Mouse (Mus musculus) adrenal gland, adult (tissue): ENCODE results near the gene Art3.

Experiments used
- DNase-seq, 2 experiments: peaks; one replicate each; pipeline ENCODE4 v3.0.0; 2022 to 2023; ENCODE audit warnings: low spot score in 1 of 2; ENCODE audit not compliant: inconsistent age in 2 of 2

Art3 gene

DNA sequence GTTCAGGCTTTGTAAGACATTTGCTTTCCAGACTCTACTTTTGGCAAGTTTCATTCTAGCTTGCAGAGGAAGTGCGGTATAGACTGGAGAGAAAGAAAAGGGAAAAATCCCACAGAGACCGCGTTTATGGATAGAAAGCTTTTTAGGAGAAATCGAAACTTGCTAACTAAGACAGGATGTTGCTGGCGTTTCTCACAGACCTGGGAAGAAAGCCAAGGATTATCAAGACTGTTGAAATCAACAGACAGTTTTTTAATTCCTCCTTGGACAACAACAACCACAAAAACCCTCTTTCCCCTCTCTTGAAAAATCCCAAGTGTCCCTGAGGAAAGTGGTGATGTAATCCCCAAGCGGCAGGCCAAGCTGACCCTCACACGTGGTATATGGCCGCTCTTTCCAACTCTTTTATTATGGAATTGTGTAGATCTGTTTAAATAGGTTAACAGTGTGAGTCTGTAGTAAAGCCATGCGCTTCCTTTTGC, 773 bp downstream of the Art3 start:
- peak; percentile 42 to 86 for DNase-seq

DNA sequence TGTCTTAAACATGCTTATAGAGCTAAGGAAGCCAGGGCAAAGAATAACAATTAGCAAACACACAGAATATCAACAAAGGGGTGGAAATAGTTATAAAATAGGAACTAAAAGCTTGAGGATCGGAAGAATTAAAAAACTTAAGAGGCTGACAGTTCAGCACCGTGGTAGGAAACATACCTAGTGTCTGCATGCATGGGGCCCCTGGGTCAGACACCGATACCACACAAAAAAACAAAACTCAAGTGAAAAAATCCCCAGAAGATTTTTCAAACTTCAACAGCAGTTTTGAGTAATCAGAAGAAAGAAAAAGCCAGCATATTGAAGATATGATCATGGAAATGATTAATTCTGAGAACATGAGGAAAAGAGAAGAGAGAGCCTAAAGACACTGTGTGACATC, 5.1 kb downstream of the Art3 start:
- DNase-seq, result no peak

DNA sequence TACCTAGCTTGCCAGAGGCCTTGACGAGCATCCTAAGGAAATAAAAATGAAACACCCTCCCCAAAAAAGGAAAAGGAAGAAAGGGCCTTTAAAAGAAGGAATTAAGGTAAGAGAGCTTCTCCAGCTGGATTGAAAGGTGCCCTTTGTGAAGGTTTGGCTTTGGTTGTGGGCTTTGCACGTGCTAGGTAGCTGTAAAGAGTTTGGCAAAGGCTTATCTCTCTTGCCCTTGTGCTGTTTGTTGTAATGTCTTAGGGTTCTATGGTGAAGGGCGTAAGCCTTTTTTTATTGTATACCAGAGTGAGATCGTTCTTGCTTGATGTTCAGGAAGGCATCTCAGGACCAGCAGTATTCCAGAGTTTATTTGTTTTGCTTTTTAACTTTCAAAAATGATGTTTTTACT, 9.0 kb downstream of the Art3 start:
- DNase-seq, result peak in 1 of 2 experiments; percentile 32

DNA sequence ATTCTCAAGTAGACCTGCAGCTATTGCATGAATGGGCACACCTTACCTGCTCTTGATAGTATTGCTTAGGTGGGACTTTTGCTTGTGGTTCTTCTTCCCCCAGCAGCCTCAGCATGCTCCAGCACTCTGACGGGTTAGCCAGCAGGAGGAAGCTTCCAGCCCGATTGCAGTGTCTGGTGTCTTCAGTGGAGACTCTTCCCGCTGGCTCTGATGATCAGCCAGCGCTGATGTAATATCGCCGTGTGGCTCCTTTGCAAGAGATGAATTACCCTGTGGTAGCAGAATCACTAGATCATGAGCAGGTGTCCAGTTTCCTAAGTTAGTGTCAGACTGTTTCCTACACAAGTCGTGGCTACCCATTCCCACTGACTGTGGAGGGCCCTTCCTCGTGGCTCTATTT, 13.4 kb downstream of the Art3 start:
- DNase-seq, result no peak

DNA sequence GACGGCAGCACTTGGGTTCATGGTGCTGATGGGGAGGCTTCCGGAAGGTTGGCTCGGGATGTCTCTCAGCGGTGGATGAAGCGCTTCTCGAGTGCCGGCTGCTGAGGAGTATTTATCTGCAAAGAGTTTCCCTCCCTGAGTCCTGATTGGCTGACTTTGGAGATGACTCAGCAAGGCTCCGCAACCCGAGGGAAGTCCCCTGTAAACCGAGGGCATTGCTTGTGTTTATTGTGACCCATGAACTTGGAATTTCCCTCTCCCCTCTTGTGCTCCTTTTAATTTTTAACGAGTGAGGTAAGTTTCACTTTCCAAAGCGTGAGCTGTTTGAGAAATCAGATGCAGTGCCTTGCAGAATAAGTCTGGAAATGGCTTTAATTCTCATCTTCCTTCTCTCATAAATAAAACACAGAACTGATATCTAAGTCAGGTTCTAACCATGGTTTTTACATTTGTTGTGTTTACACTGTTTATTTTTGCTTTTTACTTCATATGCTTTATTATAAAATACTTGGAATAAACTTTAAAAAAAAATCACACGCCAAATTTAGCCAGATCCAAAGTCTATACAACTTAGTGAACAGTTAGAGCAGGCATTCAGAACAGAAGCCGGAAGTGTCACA, 17.3 kb downstream of the Art3 start, which contains the start of gene Cxcl10:
Gene Cxcl10, minus strand, starts transcription at position 96 of the 620 bp plus-strand sequence.
- peak; percentile 72 to 88 for DNase-seq

GRCm38 (mm10) chr5:92349731-92350130, 18.1 kb downstream of the Art3 start:
- no peak for DNase-seq

DNA sequence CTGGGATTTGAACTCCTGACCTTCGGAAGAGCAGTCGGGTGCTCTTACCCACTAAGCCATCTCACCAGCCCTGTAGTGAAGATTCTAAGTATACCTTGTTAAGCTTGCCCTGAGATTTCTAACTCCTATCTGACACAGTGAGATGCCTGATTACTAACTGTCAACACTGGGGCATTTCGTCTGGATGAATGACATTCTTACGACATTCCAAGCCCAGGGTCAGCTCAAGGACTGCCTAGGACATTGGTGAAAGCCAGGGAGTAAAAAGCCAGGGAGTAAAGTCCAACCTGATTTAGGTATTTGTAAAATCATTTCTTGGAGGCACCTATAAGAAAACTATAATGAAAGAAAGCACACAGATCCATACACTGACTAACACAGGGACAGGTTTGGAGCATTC, 21.1 kb downstream of the Art3 start:
- peak in 1 of 2 experiments; percentile 79 for DNase-seq

DNA sequence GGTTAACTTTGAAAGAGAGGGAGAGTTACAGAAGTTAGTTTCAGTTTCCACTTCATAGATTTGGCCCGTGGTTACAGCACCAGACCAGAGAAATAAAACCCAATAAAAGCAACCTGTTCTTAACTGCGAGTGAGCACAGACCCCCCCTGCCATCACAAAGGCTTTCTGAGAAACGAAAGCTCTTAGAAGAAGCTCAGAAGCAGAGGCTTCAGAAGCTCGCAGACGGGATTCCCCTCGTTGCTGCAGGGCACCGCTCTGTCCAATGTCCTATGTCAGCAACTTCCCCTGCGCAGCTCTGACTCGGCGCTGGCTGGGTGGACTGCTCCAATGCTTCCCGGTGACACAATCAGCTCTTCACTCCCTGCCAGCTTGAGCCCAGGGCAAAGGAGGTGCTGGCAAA, 21.9 kb downstream of the Art3 start:
- peak; percentile 70 to 91 for DNase-seq

DNA sequence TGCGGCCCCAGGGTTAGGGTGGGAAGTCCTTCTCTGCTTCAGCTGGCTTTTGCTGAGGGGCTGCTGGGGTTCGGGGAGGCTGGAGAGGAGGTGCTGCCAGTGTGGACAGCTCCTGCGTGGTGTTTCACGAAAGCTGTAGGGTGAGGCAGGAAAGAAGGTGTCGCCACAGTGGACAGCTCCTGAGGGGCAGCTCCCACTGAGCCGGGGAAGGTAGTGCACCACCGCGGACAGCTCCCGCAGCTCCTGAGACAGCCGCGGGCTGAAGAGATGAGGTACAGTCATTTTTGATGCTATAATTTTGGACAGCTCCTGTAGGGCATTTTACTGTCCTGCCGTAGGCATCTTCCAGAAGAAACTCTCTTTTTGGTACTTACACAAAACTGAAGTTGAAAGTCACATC, 26.4 kb downstream of the Art3 start:
- peak; percentile 39 to 73 for DNase-seq

- DNase-seq, result no peak
Observed at GRCm38 (mm10) chr5:92358767-92359455, 27.3 kb downstream of the Art3 start.

DNA sequence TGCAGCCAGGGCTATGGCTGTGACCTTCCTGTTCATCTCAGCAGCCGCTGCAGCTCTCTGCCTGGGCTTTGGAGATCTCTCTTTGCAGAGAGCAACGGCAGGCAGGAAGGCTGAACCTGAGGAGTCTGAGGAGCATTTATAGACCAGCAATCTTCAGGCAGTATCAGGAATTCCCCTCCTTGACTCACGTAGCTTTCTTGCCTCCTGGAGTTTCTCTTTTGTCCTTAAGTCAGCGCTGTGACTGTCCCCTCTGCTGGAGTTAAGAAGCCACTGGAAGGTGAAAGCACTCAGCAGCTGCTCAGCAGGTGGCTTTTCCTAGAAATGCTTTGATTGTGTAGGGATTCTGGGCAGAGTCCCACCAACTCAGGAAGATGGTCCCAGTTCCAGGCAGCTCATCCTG, 31.6 kb downstream of the Art3 start:
- no peak for DNase-seq

DNA sequence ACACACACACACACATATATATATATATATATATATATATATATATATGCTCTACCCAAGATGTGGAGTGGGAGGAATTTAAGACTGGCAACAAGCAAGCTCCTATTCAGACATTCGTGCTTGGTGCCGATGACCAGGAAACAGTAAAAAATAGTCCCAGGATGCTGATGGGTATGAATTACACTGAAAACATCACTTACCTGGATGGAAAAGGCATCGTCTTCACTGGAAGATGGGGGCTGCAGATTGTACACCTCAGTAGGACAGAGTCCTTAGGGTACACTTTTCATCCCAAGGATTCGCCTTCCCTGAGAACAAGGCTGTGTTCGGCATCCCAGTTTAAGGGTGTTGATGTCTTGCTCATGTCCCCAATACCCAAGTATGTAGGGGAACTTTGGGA, 32.4 kb downstream of the Art3 start:
- no peak for DNase-seq

DNA sequence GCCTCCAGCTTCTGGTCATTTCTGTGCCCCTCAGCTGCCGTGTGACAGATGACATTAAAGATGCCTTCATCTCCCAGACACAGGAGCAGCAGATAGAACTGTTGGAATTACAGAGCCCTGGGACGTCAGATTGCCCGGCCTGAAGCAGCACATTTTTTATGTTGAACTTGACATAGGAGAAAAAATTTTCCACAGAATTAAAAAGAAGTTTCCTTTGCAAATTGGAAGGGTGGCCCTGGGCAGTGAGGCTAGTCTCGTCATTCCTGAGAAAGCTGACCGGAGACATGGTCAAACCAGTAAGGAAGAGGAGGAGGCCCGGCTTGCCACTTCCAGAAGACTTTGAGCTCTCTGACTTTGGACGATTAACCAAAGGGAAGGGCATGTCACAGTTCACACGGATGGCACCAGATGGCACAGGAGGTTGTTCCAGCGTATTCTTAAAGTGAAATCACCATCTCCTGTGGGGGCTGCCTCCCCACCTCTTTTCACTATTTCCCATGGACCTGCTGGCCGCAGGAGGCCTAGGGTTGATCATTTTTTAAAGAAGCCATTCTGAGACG, 33.6 kb downstream of the Art3 start:
- no peak for DNase-seq

GRCm38 (mm10) chr5:92366565-92366964, 34.9 kb downstream of the Art3 start:
- DNase-seq, result no peak

- peak in 1 of 2 experiments; percentile 85 for DNase-seq
Observed at GRCm38 (mm10) chr5:92368392-92368791, 36.8 kb downstream of the Art3 start.

GRCm38 (mm10) chr5:92369151-92369994, 37.7 kb downstream of the Art3 start:
- peak; percentile 67 to 78 for DNase-seq

- peak in 1 of 2 experiments; percentile 65 for DNase-seq
Observed at GRCm38 (mm10) chr5:92370392-92370791, 38.8 kb downstream of the Art3 start.

- DNase-seq, result no peak
Observed at GRCm38 (mm10) chr5:92370891-92371290, 39.3 kb downstream of the Art3 start.

DNA sequence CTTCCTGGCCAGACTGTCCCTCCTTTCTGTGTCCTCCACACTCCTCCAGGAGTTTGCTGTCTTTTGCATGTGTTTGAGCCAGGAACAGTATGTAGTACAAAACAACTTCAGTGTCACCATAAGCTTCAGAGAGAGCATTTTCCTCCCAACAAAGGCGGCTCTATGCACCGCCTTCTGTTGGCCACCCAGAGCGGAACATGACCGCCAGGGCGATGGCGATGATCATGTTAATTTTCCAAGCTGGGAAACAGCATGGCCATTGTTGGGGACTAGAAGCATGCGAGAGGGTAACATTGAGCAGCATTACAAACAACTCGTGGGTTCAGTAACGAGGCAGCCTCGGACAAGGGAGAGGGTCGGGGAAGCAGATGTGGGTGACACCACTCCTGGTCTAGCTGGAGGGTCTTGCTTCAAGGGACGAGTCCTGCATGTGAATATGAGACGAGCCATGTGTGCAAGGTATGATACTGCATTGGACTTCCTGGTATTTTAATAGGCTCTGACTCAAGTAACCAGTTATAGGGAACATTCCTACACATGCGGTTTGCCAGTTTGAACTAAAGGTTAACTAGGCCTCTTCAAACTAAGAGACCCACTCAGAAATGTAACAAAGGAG, 39.8 kb downstream of the Art3 start:
- DNase-seq, result no peak

- DNase-seq, result peak in 1 of 2 experiments; percentile 62
Observed at GRCm38 (mm10) chr5:92372605-92373004, 41.0 kb downstream of the Art3 start.

- peak; percentile 73 to 88 for DNase-seq
Observed at GRCm38 (mm10) chr5:92374721-92375142, 43.1 kb downstream of the Art3 start.
